ENCODE assay signal across 10 mouse cellular contexts in genomic region chr2:178117946-178118345, GRCm38 (mm10). TPM values are rescaled to one million over a fixed set of nuclear protein-coding genes. Genes with fewer than 3 reads are reported as not detected.
DNase-seq lines count a peak whose midpoint lies in the region; ATAC-seq and TF ChIP-seq lines count a peak whose summit lies in the region.
"Had no signal": no experiment of that assay in that cellular context is flagged by ENCODE, and none has a peak within 500 bp of the region (broad histone marks: within the 10 kb centered on the region; RNA-seq: fewer than 3 reads in every experiment).

No protein-coding gene starts in this region.

- DNase-seq in kidney, adult 18-20 months: peak; percentile 42
- peak; percentile 85 for DNase-seq in R1 (ENCODE audit: low read depth, low spot score)
- DNase-seq in cerebellum, postnatal 36 days: peak; percentile 78 to 79
- peak; percentile 33 to 34 for DNase-seq in heart, postnatal 36 days
- peak; percentile 43 for DNase-seq in liver, adult 2 months (ENCODE audit: extremely low read depth, low read depth, low spot score)
- DNase-seq in retina, embryonic 14.5 days (ENCODE audit: low spot score): peak; percentile 79
- no peak for DNase-seq in spleen, postnatal 36 days (ENCODE audit: low spot score in 2 of 2)

- ATAC-seq in kidney, embryonic 14.5 days (ENCODE audit: low FRiP score, low TSS enrichment): no peak

- no peaks in the 10 kb centered on the region for H3K9me3 ChIP-seq in kidney, embryonic 14.5 days (ENCODE audit: control insufficient read depth, low read length)
- H3K9me3 ChIP-seq: embryonic facial prominence, embryonic 13.5 days had no signal

- intact Hi-C loops in heart, postnatal 36 days (cut with DNase I): no loop called here

- TF ChIP-seq CTCF in liver, adult 2 months (IDR thresholded peaks at IDR 0.05; ENCODE audit: low read depth, low read length): peak; percentile 45; the same call in 1 of the 2 replicates

- 26% methylated on average over 12 of the region's 12 CpGs for WGBS in kidney, embryonic 14.5 days
- WGBS in liver, adult 2 months: 17% methylated on average over 12 of the region's 12 CpGs

- no peak overlapping the region for H3K4me2 ChIP-seq in kidney, embryonic 14.5 days (replicated peaks; ENCODE audit: low read depth, low read length)

- peaks cover 4% of the 10 kb centered on the region; the same call in 1 of the 2 replicates for H3K27me3 ChIP-seq in kidney, embryonic 14.5 days (ENCODE audit: control insufficient read depth, insufficient read depth, low read length)
- H3K27me3 ChIP-seq in liver, adult 2 months (ENCODE audit: control insufficient read depth, insufficient read depth, low read length): peaks cover 4% of the 10 kb centered on the region; the same call in 1 of the 2 replicates

- no peak for TF ChIP-seq POLR2A in liver, adult 2 months (IDR thresholded peaks at IDR 0.05; ENCODE audit: extremely low read depth, insufficient read depth, low read length)

- H3K36me3 ChIP-seq in kidney, embryonic 14.5 days (ENCODE audit: control insufficient read depth, insufficient read depth, low read length): no peaks in the 10 kb centered on the region
- no peaks in the 10 kb centered on the region for H3K36me3 ChIP-seq in liver, adult 2 months (ENCODE audit: control insufficient read depth, insufficient read depth, low read length)
- H3K36me3 ChIP-seq: embryonic facial prominence, embryonic 13.5 days had no signal

- no peak overlapping the region for H3K27ac ChIP-seq in kidney, embryonic 14.5 days (ENCODE audit: low read depth, low read length)
- H3K27ac ChIP-seq in liver, adult 2 months (replicated peaks; ENCODE audit: insufficient read depth, low read depth, low read length): no peak overlapping the region
- H3K27ac ChIP-seq: embryonic facial prominence, embryonic 13.5 days; macrophage had no signal

- no peak overlapping the region for H3K4me3 ChIP-seq in kidney, embryonic 14.5 days (ENCODE audit: low read length)
- no peak overlapping the region for H3K4me3 ChIP-seq in liver, adult 2 months (ENCODE audit: insufficient read depth, low read depth, low read length)

- H3K4me1 ChIP-seq in kidney, embryonic 14.5 days (ENCODE audit: control insufficient read depth, insufficient read depth, low read length): peaks cover 15% of the 10 kb centered on the region; the same call in 1 of the 2 replicates
- no peaks in the 10 kb centered on the region for H3K4me1 ChIP-seq in liver, adult 2 months (ENCODE audit: control insufficient read depth, insufficient read depth, low read length)

- no peaks in the 10 kb centered on the region for H3K79me2 ChIP-seq in liver, adult 2 months (ENCODE audit: control insufficient read depth, insufficient read depth, low read length)

- H3K9ac ChIP-seq in kidney, embryonic 14.5 days (ENCODE audit: low read depth, low read length): no peak overlapping the region
- no peak overlapping the region for H3K9ac ChIP-seq in liver, adult 2 months (ENCODE audit: low read depth, low read length)
- H3K9ac ChIP-seq: embryonic facial prominence, embryonic 13.5 days had no signal

RNA-seq across cellular contexts. Expression of gene Phactr3, which starts 0.8 kb away (rescaled TPM):
- 0.81 and 0.95 TPM in 2 replicates for polyA plus RNA-seq in kidney, embryonic 14.5 days (2014; fragmentation: Nextera tagmentation; extraction: Ambion mirVana)
- 1 to 10 TPM in 1 of 2 experiments, under 1 TPM in 1; 0.97 to 1.5 TPM for total RNA-seq in heart, postnatal 36 days (2021)
- not detected in 2 replicates for total RNA-seq in liver, adult 2 months (2014; rRNA removed)
- not detected in 2 replicates for polyA plus RNA-seq in liver, adult 2 months (2012; rRNA removed)
- polyA plus RNA-seq: macrophage had no signal

RNA-seq across cellular contexts. Expression of gene Zfp931, which starts 39.7 kb away (rescaled TPM):
- 16.2 and 22.7 TPM in 2 replicates for polyA plus RNA-seq in kidney, embryonic 14.5 days (2014; fragmentation: Nextera tagmentation; extraction: Ambion mirVana)
- total RNA-seq in heart, postnatal 36 days (2021): 10 to 100 TPM; 10.7 to 12.2 TPM
- total RNA-seq in liver, adult 2 months (2014; rRNA removed): 11.8 and 15.0 TPM in 2 replicates
- polyA plus RNA-seq in liver, adult 2 months (2012; rRNA removed): 1.3 TPM in 2 replicates

Comparison
In these comparisons a context has a peak if more than half of its experiments do, and no peak if none do; other contexts are left out.
1. DNase-seq: peak in kidney, adult 18-20 months (single experiment), R1 (single experiment), cerebellum, postnatal 36 days (2 of 2), heart, postnatal 36 days (2 of 2), liver, adult 2 months (single experiment) and retina, embryonic 14.5 days (single experiment); none in spleen, postnatal 36 days (0 of 2).